Mouse (Mus musculus): ENCODE data around the gene Gadd45gip1. TPM values are rescaled to one million over a fixed set of nuclear protein-coding genes. Genes with fewer than 3 reads are reported as not detected.

Gene Gadd45gip1
- total RNA-seq, 1 experiment = 30.8 TPM

- in situ Hi-C loops (cut with MboI; ENCODE audit: low sequenced_read_pairs in 2 of 2, unreplicated experiment in 2 of 2) = no loop called here
- Histone ChIP-seq H3K9me3 (ENCODE audit: control insufficient read depth, insufficient read depth, low read depth, low read length) (no peaks in the 10 kb centered on the region), H3K4me1 (ENCODE audit: control insufficient read depth in 2 of 2, insufficient read depth in 2 of 2, low read length in 2 of 2, poor library complexity in 1 of 2) (peaks cover 0 to 6% of the 10 kb centered on the region in 2 experiments; a peak in 1 of 4 replicates), H3K4me3 (ENCODE audit: insufficient read depth in 1 of 2, low read depth in 1 of 2, low read length in 2 of 2, poor library complexity in 1 of 2, severe bottlenecking in 1 of 2) (no peak overlapping the region), H3K9ac (ENCODE audit: insufficient read depth, low read depth, low read length, poor library complexity, severe bottlenecking) (no peak overlapping the region), H3K27ac (ENCODE audit: insufficient read depth, low read depth, low read length, poor library complexity, severe bottlenecking) (no peak overlapping the region), H3K36me3 (ENCODE audit: control insufficient read depth, insufficient read depth, low read length, poor library complexity, severe bottlenecking) (no peaks in the 10 kb centered on the region)
- TF ChIP-seq ZNF384 (IDR thresholded peaks at IDR 0.05; ENCODE audit: low read depth, low read length) (no peak), HCFC1 (IDR thresholded peaks at IDR 0.05; ENCODE audit: borderline replicate concordance, insufficient read depth, low read length) (no peak), CHD2 (IDR thresholded peaks at IDR 0.05; ENCODE audit: low read depth, low read length) (no peak), ZC3H11A (IDR thresholded peaks at IDR 0.05; ENCODE audit: borderline replicate concordance, low read depth, low read length) (no peak), MAFK (IDR thresholded peaks at IDR 0.05; ENCODE audit: insufficient read depth, low read depth, low read length) (no peak)
- no peak for DNase-seq (ENCODE audit: low read depth, low spot score)
Measured at GRCm38 (mm10) chr8:84786801-84787467, 44.4 kb upstream of the Gadd45gip1 start.

- no peak overlapping the region for H3K9ac ChIP-seq (ENCODE audit: insufficient read depth, low read depth, low read length, poor library complexity, severe bottlenecking)
- no peaks in the 10 kb centered on the region for H3K9me3 ChIP-seq (ENCODE audit: control insufficient read depth, insufficient read depth, low read depth, low read length)
- no peak for TF ChIP-seq HCFC1 (IDR thresholded peaks at IDR 0.05; ENCODE audit: borderline replicate concordance, insufficient read depth, low read length)
- TF ChIP-seq ZNF384 (IDR thresholded peaks at IDR 0.05; ENCODE audit: low read depth, low read length) = no peak
- no peak for TF ChIP-seq CHD2 (IDR thresholded peaks at IDR 0.05; ENCODE audit: low read depth, low read length)
- TF ChIP-seq MAFK (IDR thresholded peaks at IDR 0.05; ENCODE audit: insufficient read depth, low read depth, low read length) = no peak
- no peak for TF ChIP-seq ZC3H11A (IDR thresholded peaks at IDR 0.05; ENCODE audit: borderline replicate concordance, low read depth, low read length)
- no peak overlapping the region for H3K27ac ChIP-seq (ENCODE audit: insufficient read depth, low read depth, low read length, poor library complexity, severe bottlenecking)
- H3K4me3 ChIP-seq (ENCODE audit: insufficient read depth in 1 of 2, low read depth in 1 of 2, low read length in 2 of 2, poor library complexity in 1 of 2, severe bottlenecking in 1 of 2) = no peak overlapping the region
- no peaks in the 10 kb centered on the region for H3K36me3 ChIP-seq (ENCODE audit: control insufficient read depth, insufficient read depth, low read length, poor library complexity, severe bottlenecking)
- DNase-seq (ENCODE audit: low read depth, low spot score) = no peak
- in situ Hi-C loops (cut with MboI; ENCODE audit: low sequenced_read_pairs in 2 of 2, unreplicated experiment in 2 of 2) = no loop called here
- H3K4me1 ChIP-seq (ENCODE audit: control insufficient read depth in 2 of 2, insufficient read depth in 2 of 2, low read length in 2 of 2, poor library complexity in 1 of 2) = peaks cover 0 to 6% of the 10 kb centered on the region in 2 experiments; a peak in 1 of 4 replicates
Measured at GRCm38 (mm10) chr8:84787523-84788302, 43.6 kb upstream of the Gadd45gip1 start.

- DNase-seq (ENCODE audit: low read depth, low spot score) = no peak
- no peak overlapping the region for H3K9ac ChIP-seq (ENCODE audit: insufficient read depth, low read depth, low read length, poor library complexity, severe bottlenecking)
- H3K9me3 ChIP-seq (ENCODE audit: control insufficient read depth, insufficient read depth, low read depth, low read length) = no peaks in the 10 kb centered on the region
- in situ Hi-C loops (cut with MboI; ENCODE audit: low sequenced_read_pairs in 2 of 2, unreplicated experiment in 2 of 2) = no loop called here
- peaks cover 0 to 6% of the 10 kb centered on the region in 2 experiments; a peak in 1 of 4 replicates for H3K4me1 ChIP-seq (ENCODE audit: control insufficient read depth in 2 of 2, insufficient read depth in 2 of 2, low read length in 2 of 2, poor library complexity in 1 of 2)
- no peak overlapping the region for H3K4me3 ChIP-seq (ENCODE audit: insufficient read depth in 1 of 2, low read depth in 1 of 2, low read length in 2 of 2, poor library complexity in 1 of 2, severe bottlenecking in 1 of 2)
- H3K36me3 ChIP-seq (ENCODE audit: control insufficient read depth, insufficient read depth, low read length, poor library complexity, severe bottlenecking) = no peaks in the 10 kb centered on the region
- no peak for TF ChIP-seq MAFK (IDR thresholded peaks at IDR 0.05; ENCODE audit: insufficient read depth, low read depth, low read length)
- TF ChIP-seq ZC3H11A (IDR thresholded peaks at IDR 0.05; ENCODE audit: borderline replicate concordance, low read depth, low read length) = no peak
- TF ChIP-seq CHD2 (IDR thresholded peaks at IDR 0.05; ENCODE audit: low read depth, low read length) = no peak
- no peak for TF ChIP-seq ZNF384 (IDR thresholded peaks at IDR 0.05; ENCODE audit: low read depth, low read length)
- TF ChIP-seq HCFC1 (IDR thresholded peaks at IDR 0.05; ENCODE audit: borderline replicate concordance, insufficient read depth, low read length) = no peak
- no peak overlapping the region for H3K27ac ChIP-seq (ENCODE audit: insufficient read depth, low read depth, low read length, poor library complexity, severe bottlenecking)
Measured at GRCm38 (mm10) chr8:84788896-84789295, 42.4 kb upstream of the Gadd45gip1 start.

- no peak for DNase-seq (ENCODE audit: low read depth, low spot score)
- peaks cover 0 to 5% of the 10 kb centered on the region in 2 experiments; a peak in 1 of 4 replicates for H3K4me1 ChIP-seq (ENCODE audit: control insufficient read depth in 2 of 2, insufficient read depth in 2 of 2, low read length in 2 of 2, poor library complexity in 1 of 2)
Measured at GRCm38 (mm10) chr8:84789345-84789744, 42.0 kb upstream of the Gadd45gip1 start.

More at GRCm38 (mm10) chr8:84789345-84789744, 42.0 kb upstream of the Gadd45gip1 start:
- TF ChIP-seq CHD2 (IDR thresholded peaks at IDR 0.05; ENCODE audit: low read depth, low read length) (no peak), ZNF384 (IDR thresholded peaks at IDR 0.05; ENCODE audit: low read depth, low read length) (no peak), HCFC1 (IDR thresholded peaks at IDR 0.05; ENCODE audit: borderline replicate concordance, insufficient read depth, low read length) (no peak), MAFK (IDR thresholded peaks at IDR 0.05; ENCODE audit: insufficient read depth, low read depth, low read length) (no peak), ZC3H11A (IDR thresholded peaks at IDR 0.05; ENCODE audit: borderline replicate concordance, low read depth, low read length) (no peak)
- Histone ChIP-seq H3K36me3 (ENCODE audit: control insufficient read depth, insufficient read depth, low read length, poor library complexity, severe bottlenecking) (no peaks in the 10 kb centered on the region), H3K27ac (ENCODE audit: insufficient read depth, low read depth, low read length, poor library complexity, severe bottlenecking) (no peak overlapping the region), H3K9me3 (ENCODE audit: control insufficient read depth, insufficient read depth, low read depth, low read length) (no peaks in the 10 kb centered on the region), H3K9ac (ENCODE audit: insufficient read depth, low read depth, low read length, poor library complexity, severe bottlenecking) (no peak overlapping the region), H3K4me3 (ENCODE audit: insufficient read depth in 1 of 2, low read depth in 1 of 2, low read length in 2 of 2, poor library complexity in 1 of 2, severe bottlenecking in 1 of 2) (no peak overlapping the region)
- in situ Hi-C loops (cut with MboI; ENCODE audit: low sequenced_read_pairs in 2 of 2, unreplicated experiment in 2 of 2) = no loop called here
